Mouse (Mus musculus) midbrain, embryonic 14.5 days (tissue): ENCODE measurements at regions not wholly inside any gene's neighbourhood (a gene's known extent, or its start where the extent isn't known, plus 50 kb on each side); places are given as distances from the start of the nearest gene placed in this dataset.
A peak's percentile ranks its signal among the peaks of the same experiment; 100 is the strongest.
"Not testable (repeated sequence)": the region's sequence is repeated elsewhere in the genome, so short reads cannot be mapped to it uniquely, and the experiment has no call there.

Experiments used
- ATAC-seq: fragments of 200-750 bp; cut with Nextera tagmentation; 2 replicates; pipeline ENCODE4 v1.8.0; 2017; ENCODE audit warnings: moderate number of reproducible peaks, moderate library complexity; ENCODE audit not compliant: low FRiP score, low TSS enrichment
- DNase-seq: peaks from one replicate; pipeline ENCODE4 v3.0.0-alpha.2; 2015
- H3K27ac ChIP-seq: fragments of 300-500 bp; sonication (generic); replicated peaks from 2 replicates; pipeline ENCODE4 v1.5.1; 2014; ENCODE audit warnings: mild to moderate bottlenecking, low read depth, low read length, moderate library complexity
- H3K27me3 ChIP-seq: fragments of 300-500 bp; sonication (generic); 2 replicates; pipeline ENCODE4 v1.6.1; 2014; ENCODE audit warnings: low read length, control low read depth, mixed read lengths; ENCODE audit not compliant: control insufficient read depth, insufficient read depth
- H3K36me3 ChIP-seq: fragments of 300-500 bp; sonication (generic); 2 replicates; pipeline ENCODE4 v1.6.1; 2014; ENCODE audit warnings: low read length, control low read depth; ENCODE audit not compliant: control insufficient read depth, insufficient read depth
- H3K4me1 ChIP-seq: fragments of 300-500 bp; sonication (generic); 2 replicates; pipeline ENCODE4 v1.6.1; 2014; ENCODE audit warnings: mild to moderate bottlenecking, antibody characterized with exemption, low read length, control low read depth; ENCODE audit not compliant: control insufficient read depth, insufficient read depth
- H3K4me2 ChIP-seq: fragments of 300-500 bp; sonication (generic); 2 replicates; pipeline ENCODE4 v1.6.1; 2014; ENCODE audit warnings: mild to moderate bottlenecking, low read length, moderate library complexity
- H3K4me3 ChIP-seq: fragments of 300-500 bp; sonication (generic); replicated peaks from 2 replicates; pipeline ENCODE4 v1.5.1; 2014; ENCODE audit warnings: low read depth, low read length
- H3K9ac ChIP-seq: fragments of 300-500 bp; sonication (generic); replicated peaks from 2 replicates; pipeline ENCODE4 v1.6.1; 2014; ENCODE audit warnings: mild to moderate bottlenecking, low read length, moderate library complexity
- H3K9me3 ChIP-seq: fragments of 300-500 bp; sonication (generic); 2 replicates; pipeline ENCODE4 v1.6.1; 2016; ENCODE audit warnings: low read length, control low read depth, mixed read lengths; ENCODE audit not compliant: control insufficient read depth
- WGBS: fragments of 180-500 bp; shearing (Covaris S2); extraction: QIAGEN DNeasy Blood & Tissue Kit; methylation state at CpG from one replicate; pipeline ENCODE4 v1.1.7; 2014; 5-methylcytosine and 5-hydroxymethylcytosine counted together

DNA sequence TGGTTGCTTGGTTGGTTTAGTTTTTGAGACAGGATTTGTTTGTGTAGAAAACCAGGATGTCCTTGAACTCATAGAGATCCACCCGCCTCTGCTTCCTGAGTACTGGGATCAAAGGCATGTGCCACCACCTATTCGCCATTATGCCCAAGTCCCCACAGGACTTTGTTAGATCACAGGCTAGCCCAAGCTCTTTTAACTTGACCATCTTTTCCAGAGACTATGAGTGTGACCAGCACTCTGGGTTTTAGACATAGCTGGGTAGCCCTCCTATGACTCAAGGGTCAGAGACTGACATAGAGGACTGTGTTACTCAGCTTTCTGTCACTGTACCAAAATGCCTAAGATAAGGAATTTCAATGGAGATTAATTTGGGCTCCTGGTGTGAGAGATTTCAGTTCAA is 295.3 kb upstream of the Kdm8 start:
- Histone ChIP-seq H3K9ac (no peak overlapping the region), H3K4me3 (no peak overlapping the region), H3K27ac (no peak overlapping the region), H3K27me3 (no peaks in the 10 kb centered on the region), H3K4me2 (no peak overlapping the region), H3K4me1 (no peaks in the 10 kb centered on the region), H3K36me3 (no peaks in the 10 kb centered on the region), H3K9me3 (no peaks in the 10 kb centered on the region)
- no peak for DNase-seq
- 89% methylated on average over 2 of the region's 2 CpGs for WGBS
- ATAC-seq: no peak

DNA sequence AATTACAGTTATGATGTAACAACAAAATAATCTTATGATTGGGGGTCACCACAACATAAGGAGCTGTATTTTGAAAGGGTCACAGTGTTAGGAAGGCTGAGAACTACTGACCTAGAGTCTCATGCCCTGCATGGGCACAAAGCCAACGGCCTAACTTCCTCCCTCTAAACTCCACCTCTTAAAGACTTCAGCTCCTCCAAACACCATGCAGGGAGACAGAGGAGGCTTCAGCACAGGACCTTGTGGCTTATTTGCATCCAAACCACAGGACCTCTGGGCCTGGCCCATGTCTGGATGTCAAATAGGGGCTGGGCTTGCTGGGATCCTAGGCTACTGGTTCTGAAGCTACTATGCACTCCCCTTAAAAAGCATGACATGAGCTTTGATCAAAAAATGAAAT is 294.7 kb upstream of the Kdm8 start:
- Histone ChIP-seq H3K9ac (no peak overlapping the region), H3K4me2 (no peak overlapping the region), H3K9me3 (no peaks in the 10 kb centered on the region), H3K27ac (no peak overlapping the region), H3K36me3 (no peaks in the 10 kb centered on the region), H3K27me3 (no peaks in the 10 kb centered on the region), H3K4me3 (no peak overlapping the region), H3K4me1 (no peaks in the 10 kb centered on the region)
- ATAC-seq: no peak
- no peak for DNase-seq
- 72% methylated on average over 1 of the region's 1 CpGs for WGBS

DNA sequence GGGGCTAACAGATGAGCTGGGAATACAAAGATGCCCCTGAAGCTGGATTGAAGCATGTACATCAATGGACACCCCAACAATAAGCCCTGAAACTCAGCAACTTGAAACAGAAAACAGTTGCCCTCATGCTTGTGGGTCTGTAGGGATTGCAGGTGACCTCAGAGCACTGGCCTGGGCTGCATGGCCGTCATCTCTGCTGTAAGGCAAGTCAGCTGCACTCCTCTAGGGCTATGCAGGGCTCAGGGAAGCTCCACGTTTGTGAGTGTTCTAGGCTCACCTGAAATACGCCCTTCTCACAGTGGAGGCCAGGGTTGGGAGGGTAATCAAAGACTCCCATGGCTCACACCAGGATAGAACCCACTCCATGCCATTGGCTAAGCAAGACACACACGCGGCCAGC is 292.2 kb upstream of the Kdm8 start:
- no peaks in the 10 kb centered on the region for H3K9me3 ChIP-seq
- no peak overlapping the region for H3K27ac ChIP-seq
- DNase-seq: no peak
- H3K9ac ChIP-seq: no peak overlapping the region
- ATAC-seq: no peak
- H3K4me2 ChIP-seq: no peak overlapping the region
- no peaks in the 10 kb centered on the region for H3K27me3 ChIP-seq
- H3K36me3 ChIP-seq: no peaks in the 10 kb centered on the region
- WGBS: 88% methylated on average over 5 of the region's 5 CpGs
- no peak overlapping the region for H3K4me3 ChIP-seq
- no peaks in the 10 kb centered on the region for H3K4me1 ChIP-seq

- Histone ChIP-seq H3K27me3 (no peaks in the 10 kb centered on the region), H3K36me3 (no peaks in the 10 kb centered on the region), H3K27ac (no peak overlapping the region), H3K9ac (no peak overlapping the region), H3K4me2 (no peak overlapping the region), H3K4me3 (no peak overlapping the region), H3K9me3 (no peaks in the 10 kb centered on the region), H3K4me1 (no peaks in the 10 kb centered on the region)
- WGBS: 42% methylated on average over 2 of the region's 2 CpGs
- ATAC-seq: no peak
- no peak for DNase-seq
Measured at GRCm38 (mm10) chr7:125155291-125155690, 289.2 kb upstream of the Kdm8 start.

- 61% methylated on average over 19 of the region's 19 CpGs for WGBS
- Histone ChIP-seq H3K27ac (no peak overlapping the region), H3K9ac (no peak overlapping the region), H3K4me1 (no peaks in the 10 kb centered on the region; the same call in 1 of the 2 replicates), H3K4me3 (no peak overlapping the region), H3K4me2 (no peak overlapping the region), H3K36me3 (no peaks in the 10 kb centered on the region), H3K9me3 (peaks cover 4% of the 10 kb centered on the region; the same call in 1 of the 2 replicates), H3K27me3 (no peaks in the 10 kb centered on the region)
- DNase-seq (peak; percentile 57), ATAC-seq (no peak)
Measured at GRCm38 (mm10) chr7:125166881-125167351, 277.6 kb upstream of the Kdm8 start.

- Histone ChIP-seq H3K27me3 (no peaks in the 10 kb centered on the region), H3K4me1 (no peaks in the 10 kb centered on the region; the same call in 1 of the 2 replicates), H3K27ac (no peak overlapping the region), H3K9ac (no peak overlapping the region), H3K9me3 (peaks cover 4% of the 10 kb centered on the region; the same call in 1 of the 2 replicates), H3K4me3 (no peak overlapping the region), H3K36me3 (no peaks in the 10 kb centered on the region), H3K4me2 (no peak overlapping the region)
- ATAC-seq (no peak), DNase-seq (no peak)
- 88% methylated on average over 4 of the region's 4 CpGs for WGBS
Measured at GRCm38 (mm10) chr7:125167666-125168065, 276.8 kb upstream of the Kdm8 start.

DNA sequence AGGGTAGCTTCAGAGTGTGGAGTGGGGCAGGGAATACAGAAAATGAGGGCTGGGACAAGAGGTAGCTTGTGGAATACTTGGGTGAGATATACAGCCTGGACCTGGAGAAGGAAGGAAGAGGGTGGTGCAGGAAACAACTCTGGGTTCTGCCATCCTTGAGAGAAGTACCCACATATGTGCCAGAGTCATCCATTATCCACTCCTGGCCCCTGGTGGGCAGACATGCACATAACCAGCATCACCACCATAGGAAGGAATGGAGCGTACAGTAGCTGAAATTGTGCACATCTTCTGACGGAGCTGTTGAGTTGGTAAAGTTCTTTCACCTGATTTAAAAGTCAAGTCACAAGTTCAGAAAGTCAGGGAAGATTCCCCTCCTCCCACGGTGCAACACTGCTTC is 262.9 kb upstream of the Kdm8 start:
- DNase-seq (peak; percentile 72), ATAC-seq (no peak)
- H3K27ac ChIP-seq: no peak overlapping the region
- no peaks in the 10 kb centered on the region for H3K4me1 ChIP-seq
- no peaks in the 10 kb centered on the region for H3K9me3 ChIP-seq
- no peaks in the 10 kb centered on the region for H3K27me3 ChIP-seq
- 87% methylated on average over 3 of the region's 3 CpGs for WGBS
- no peak overlapping the region for H3K4me2 ChIP-seq
- no peak overlapping the region for H3K9ac ChIP-seq
- H3K36me3 ChIP-seq: no peaks in the 10 kb centered on the region
- H3K4me3 ChIP-seq: no peak overlapping the region

DNA sequence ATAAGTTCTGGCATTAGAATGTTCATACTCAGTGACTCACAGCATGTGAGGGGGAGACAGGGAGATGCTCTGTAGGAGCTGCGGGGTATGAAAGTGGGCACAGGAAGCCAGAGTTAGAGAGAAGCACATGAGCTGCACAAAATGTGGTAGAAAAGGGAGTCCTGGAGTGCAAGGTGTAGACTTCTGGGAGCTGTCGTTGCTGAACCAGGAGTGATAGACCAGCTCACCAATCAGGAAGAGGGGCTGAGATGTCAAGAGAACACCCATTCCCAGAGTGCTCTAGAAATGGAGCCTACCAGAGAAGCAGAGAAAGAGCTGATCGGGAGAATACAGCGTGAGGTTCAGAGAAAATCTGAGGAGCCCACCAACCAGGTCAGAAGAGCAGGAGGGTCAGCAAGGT is 262.2 kb upstream of the Kdm8 start:
- ATAC-seq: no peak

DNA sequence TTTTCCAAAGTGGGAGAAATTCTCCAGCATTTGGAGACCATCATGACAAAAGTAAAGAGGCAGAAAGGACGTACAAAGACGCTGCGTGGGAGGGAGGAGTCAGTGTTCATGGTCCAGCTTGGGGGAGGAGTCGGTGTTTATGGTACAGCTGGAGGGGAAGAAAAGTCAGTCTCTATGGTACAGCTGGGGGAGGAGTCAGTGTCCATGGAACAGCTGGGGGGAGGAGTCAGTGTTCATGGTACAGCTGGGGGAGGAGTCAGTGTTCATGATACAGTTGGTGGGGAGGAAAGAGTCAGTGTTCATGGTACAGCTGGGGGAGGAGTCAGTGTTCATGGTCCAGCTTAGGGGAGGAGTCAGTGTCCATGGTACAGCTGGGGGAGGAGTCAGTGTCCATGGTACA is 261.5 kb upstream of the Kdm8 start:
- H3K4me3 ChIP-seq: not testable (repeated sequence)

More for the DNA sequence above, 262.2 kb upstream of the Kdm8 start:
- Histone ChIP-seq H3K9me3 (no peaks in the 10 kb centered on the region), H3K4me1 (no peaks in the 10 kb centered on the region), H3K36me3 (no peaks in the 10 kb centered on the region), H3K4me3 (no peak overlapping the region), H3K4me2 (no peak overlapping the region), H3K9ac (no peak overlapping the region), H3K27me3 (no peaks in the 10 kb centered on the region), H3K27ac (no peak overlapping the region)
- DNase-seq: no peak
- 83% methylated on average over 4 of the region's 4 CpGs for WGBS

More for the DNA sequence above, 261.5 kb upstream of the Kdm8 start:
- DNase-seq, H3K4me1 ChIP-seq, H3K27ac ChIP-seq, H3K9me3 ChIP-seq, ATAC-seq, H3K4me2 ChIP-seq, H3K36me3 ChIP-seq, H3K9ac ChIP-seq, H3K27me3 ChIP-seq: not testable (repeated sequence)
- 83% methylated on average over 4 of the region's 4 CpGs for WGBS
